Mouse (Mus musculus): ENCODE results near the gene Haus3. TPM values are rescaled to one million over a fixed set of nuclear protein-coding genes. Genes with fewer than 3 reads are reported as not detected.

Gene Haus3
- polyA plus RNA-seq, 1 experiment from 2014 or later = 12.3 TPM

GRCm38 (mm10) chr5:34202006-34202405, 32.7 kb upstream of the Haus3 start:
- Histone ChIP-seq H3K4me1 (ENCODE audit: control insufficient read depth, insufficient read depth, low read length) (no peaks in the 10 kb centered on the region), H3K9me3 (ENCODE audit: control insufficient read depth, low read length) (no peaks in the 10 kb centered on the region), H3K36me3 (ENCODE audit: control insufficient read depth, insufficient read depth, low read length) (no peaks in the 10 kb centered on the region), H3K27ac (ENCODE audit: low read depth, low read length) (no peak overlapping the region), H3K27me3 (ENCODE audit: control insufficient read depth, insufficient read depth, low read length) (no peaks in the 10 kb centered on the region), H3K4me2 (ENCODE audit: low read depth, low read length) (no peak overlapping the region), H3K4me3 (ENCODE audit: low read depth, low read length) (no peak overlapping the region), H3K9ac (replicated peaks; ENCODE audit: low read depth, low read length) (no peak overlapping the region)
- ATAC-seq (ENCODE audit: low read depth) = no peak
- 87% methylated on average over 4 of the region's 4 CpGs for WGBS

- H3K9me3 ChIP-seq (ENCODE audit: control insufficient read depth, low read length) = no peaks in the 10 kb centered on the region
- H3K27me3 ChIP-seq (ENCODE audit: control insufficient read depth, insufficient read depth, low read length) = no peaks in the 10 kb centered on the region
- H3K36me3 ChIP-seq (ENCODE audit: control insufficient read depth, insufficient read depth, low read length) = no peaks in the 10 kb centered on the region
- no peak overlapping the region for H3K4me3 ChIP-seq (ENCODE audit: low read depth, low read length)
- H3K9ac ChIP-seq (replicated peaks; ENCODE audit: low read depth, low read length) = no peak overlapping the region
- H3K27ac ChIP-seq (ENCODE audit: low read depth, low read length) = no peak overlapping the region
- no peak overlapping the region for H3K4me2 ChIP-seq (ENCODE audit: low read depth, low read length)
- no peaks in the 10 kb centered on the region for H3K4me1 ChIP-seq (ENCODE audit: control insufficient read depth, insufficient read depth, low read length)
- no peak for ATAC-seq (ENCODE audit: low read depth)
- WGBS = 67% methylated on average over 2 of the region's 2 CpGs
Observed at GRCm38 (mm10) chr5:34201396-34201795, 32.1 kb upstream of the Haus3 start.

DNA sequence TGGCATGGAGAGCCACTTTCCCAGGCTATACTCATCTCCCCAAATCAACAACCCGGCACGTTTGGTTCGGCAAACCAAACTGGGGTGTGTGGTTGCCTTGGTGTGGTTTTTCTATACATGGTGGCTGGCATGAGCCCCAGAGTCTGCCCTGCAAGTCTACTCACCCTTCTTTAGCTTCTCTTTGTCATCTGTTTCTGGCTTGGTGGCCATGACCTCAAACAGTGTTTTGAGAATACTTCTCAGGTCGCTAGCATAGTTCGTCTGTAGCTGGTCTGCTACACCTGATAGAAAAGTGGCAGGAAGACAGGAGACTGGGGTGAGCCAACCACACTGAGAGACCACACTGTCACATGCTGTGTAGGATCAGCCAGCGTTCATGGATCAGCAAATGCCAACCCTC, 29.3 kb upstream of the Haus3 start:
- Histone ChIP-seq H3K27ac (ENCODE audit: low read depth, low read length) (no peak overlapping the region), H3K27me3 (ENCODE audit: control insufficient read depth, insufficient read depth, low read length) (no peaks in the 10 kb centered on the region), H3K9me3 (ENCODE audit: control insufficient read depth, low read length) (no peaks in the 10 kb centered on the region), H3K36me3 (ENCODE audit: control insufficient read depth, insufficient read depth, low read length) (no peaks in the 10 kb centered on the region), H3K4me1 (ENCODE audit: control insufficient read depth, insufficient read depth, low read length) (no peaks in the 10 kb centered on the region), H3K4me2 (ENCODE audit: low read depth, low read length) (no peak overlapping the region), H3K9ac (replicated peaks; ENCODE audit: low read depth, low read length) (no peak overlapping the region), H3K4me3 (ENCODE audit: low read depth, low read length) (no peak overlapping the region)
- ATAC-seq (ENCODE audit: low read depth) = no peak
- 93% methylated on average over 6 of the region's 6 CpGs for WGBS

DNA sequence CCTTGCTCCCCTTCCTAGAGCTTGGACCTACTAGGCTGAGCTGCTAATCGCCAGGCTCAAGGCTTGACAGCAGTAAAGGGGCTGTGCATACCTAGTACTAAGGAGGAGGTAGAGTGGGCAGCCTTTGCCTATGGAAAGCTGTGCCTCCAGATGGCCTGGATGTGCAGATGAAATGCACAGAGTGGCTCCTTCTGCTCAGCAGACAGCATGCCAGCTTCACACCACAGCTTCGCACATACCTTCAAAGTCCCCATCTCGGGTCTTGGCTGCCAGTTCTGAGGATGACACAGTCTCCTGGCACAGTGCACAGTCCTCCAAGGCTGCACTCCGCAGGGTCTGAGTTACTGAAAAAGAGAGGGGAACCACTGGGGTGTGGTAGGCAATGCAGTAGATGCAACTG, 27.9 kb upstream of the Haus3 start:
- Histone ChIP-seq H3K4me2 (ENCODE audit: low read depth, low read length) (no peak overlapping the region), H3K4me1 (ENCODE audit: control insufficient read depth, insufficient read depth, low read length) (no peaks in the 10 kb centered on the region), H3K36me3 (ENCODE audit: control insufficient read depth, insufficient read depth, low read length) (no peaks in the 10 kb centered on the region), H3K27me3 (ENCODE audit: control insufficient read depth, insufficient read depth, low read length) (no peaks in the 10 kb centered on the region), H3K27ac (ENCODE audit: low read depth, low read length) (no peak overlapping the region), H3K9me3 (ENCODE audit: control insufficient read depth, low read length) (no peaks in the 10 kb centered on the region), H3K9ac (replicated peaks; ENCODE audit: low read depth, low read length) (no peak overlapping the region), H3K4me3 (ENCODE audit: low read depth, low read length) (no peak overlapping the region)
- no peak for ATAC-seq (ENCODE audit: low read depth)
- 77% methylated on average over 4 of the region's 4 CpGs for WGBS

GRCm38 (mm10) chr5:34196423-34196822, 27.1 kb upstream of the Haus3 start:
- no peaks in the 10 kb centered on the region for H3K4me1 ChIP-seq (ENCODE audit: control insufficient read depth, insufficient read depth, low read length)
- H3K4me2 ChIP-seq (ENCODE audit: low read depth, low read length) = no peak overlapping the region
- H3K36me3 ChIP-seq (ENCODE audit: control insufficient read depth, insufficient read depth, low read length) = no peaks in the 10 kb centered on the region
- ATAC-seq (ENCODE audit: low read depth) = no peak
- no peak overlapping the region for H3K4me3 ChIP-seq (ENCODE audit: low read depth, low read length)
- no peak overlapping the region for H3K27ac ChIP-seq (ENCODE audit: low read depth, low read length)
- H3K9me3 ChIP-seq (ENCODE audit: control insufficient read depth, low read length) = no peaks in the 10 kb centered on the region
- no peaks in the 10 kb centered on the region for H3K27me3 ChIP-seq (ENCODE audit: control insufficient read depth, insufficient read depth, low read length)
- 83% methylated on average over 7 of the region's 7 CpGs for WGBS
- no peak overlapping the region for H3K9ac ChIP-seq (replicated peaks; ENCODE audit: low read depth, low read length)

GRCm38 (mm10) chr5:34195786-34196185, 26.5 kb upstream of the Haus3 start:
- no peak overlapping the region for H3K4me2 ChIP-seq (ENCODE audit: low read depth, low read length)
- 93% methylated on average over 12 of the region's 12 CpGs for WGBS
- no peak overlapping the region for H3K27ac ChIP-seq (ENCODE audit: low read depth, low read length)
- no peaks in the 10 kb centered on the region for H3K27me3 ChIP-seq (ENCODE audit: control insufficient read depth, insufficient read depth, low read length)
- no peaks in the 10 kb centered on the region for H3K36me3 ChIP-seq (ENCODE audit: control insufficient read depth, insufficient read depth, low read length)
- H3K4me3 ChIP-seq (ENCODE audit: low read depth, low read length) = no peak overlapping the region
- no peak overlapping the region for H3K9ac ChIP-seq (replicated peaks; ENCODE audit: low read depth, low read length)
- no peak for ATAC-seq (ENCODE audit: low read depth)
- no peaks in the 10 kb centered on the region for H3K9me3 ChIP-seq (ENCODE audit: control insufficient read depth, low read length)
- H3K4me1 ChIP-seq (ENCODE audit: control insufficient read depth, insufficient read depth, low read length) = no peaks in the 10 kb centered on the region

GRCm38 (mm10) chr5:34194975-34195662, 25.8 kb upstream of the Haus3 start:
- ATAC-seq (ENCODE audit: low read depth) = no peak
- H3K4me1 ChIP-seq (ENCODE audit: control insufficient read depth, insufficient read depth, low read length) = no peaks in the 10 kb centered on the region
- H3K27ac ChIP-seq (ENCODE audit: low read depth, low read length) = no peak overlapping the region
- no peaks in the 10 kb centered on the region for H3K36me3 ChIP-seq (ENCODE audit: control insufficient read depth, insufficient read depth, low read length)
- no peak overlapping the region for H3K4me2 ChIP-seq (ENCODE audit: low read depth, low read length)
- no peaks in the 10 kb centered on the region for H3K9me3 ChIP-seq (ENCODE audit: control insufficient read depth, low read length)
- WGBS = 82% methylated on average over 6 of the region's 6 CpGs
- no peaks in the 10 kb centered on the region for H3K27me3 ChIP-seq (ENCODE audit: control insufficient read depth, insufficient read depth, low read length)
- H3K4me3 ChIP-seq (ENCODE audit: low read depth, low read length) = no peak overlapping the region
- no peak overlapping the region for H3K9ac ChIP-seq (replicated peaks; ENCODE audit: low read depth, low read length)

GRCm38 (mm10) chr5:34194426-34194825, 25.1 kb upstream of the Haus3 start:
- Histone ChIP-seq H3K4me1 (ENCODE audit: control insufficient read depth, insufficient read depth, low read length) (no peaks in the 10 kb centered on the region), H3K27ac (ENCODE audit: low read depth, low read length) (no peak overlapping the region), H3K36me3 (ENCODE audit: control insufficient read depth, insufficient read depth, low read length) (no peaks in the 10 kb centered on the region), H3K27me3 (ENCODE audit: control insufficient read depth, insufficient read depth, low read length) (no peaks in the 10 kb centered on the region), H3K9ac (replicated peaks; ENCODE audit: low read depth, low read length) (no peak overlapping the region), H3K9me3 (ENCODE audit: control insufficient read depth, low read length) (no peaks in the 10 kb centered on the region), H3K4me3 (ENCODE audit: low read depth, low read length) (no peak overlapping the region), H3K4me2 (ENCODE audit: low read depth, low read length) (no peak overlapping the region)
- ATAC-seq (ENCODE audit: low read depth) = no peak
- WGBS = 61% methylated on average over 1 of the region's 1 CpGs

DNA sequence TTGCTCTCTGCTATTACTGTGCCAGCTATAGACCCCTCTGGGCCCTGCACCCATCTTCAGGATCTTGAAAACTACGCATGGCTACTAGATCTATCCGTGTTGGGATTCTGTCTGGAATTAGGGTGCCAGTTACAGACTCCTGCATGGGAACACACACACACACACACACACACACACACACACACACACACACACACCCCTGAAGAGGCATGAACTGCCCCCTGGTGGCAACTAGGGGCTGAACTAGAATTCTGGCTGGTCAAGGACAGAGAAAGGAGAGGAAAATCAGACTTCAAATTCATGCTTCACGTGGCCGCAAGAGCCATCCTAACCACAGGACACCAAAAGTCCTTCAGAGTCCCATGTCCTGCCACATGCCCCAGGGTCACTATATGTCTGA, 22.5 kb upstream of the Haus3 start:
- no peak overlapping the region for H3K27ac ChIP-seq (ENCODE audit: low read depth, low read length)
- H3K4me1 ChIP-seq (ENCODE audit: control insufficient read depth, insufficient read depth, low read length) = peaks cover 4% of the 10 kb centered on the region; the same call in 1 of the 2 replicates
- H3K9me3 ChIP-seq (ENCODE audit: control insufficient read depth, low read length) = no peaks in the 10 kb centered on the region
- no peaks in the 10 kb centered on the region for H3K36me3 ChIP-seq (ENCODE audit: control insufficient read depth, insufficient read depth, low read length)
- H3K4me2 ChIP-seq (ENCODE audit: low read depth, low read length) = no peak overlapping the region
- H3K27me3 ChIP-seq (ENCODE audit: control insufficient read depth, insufficient read depth, low read length) = no peaks in the 10 kb centered on the region
- ATAC-seq (ENCODE audit: low read depth) = no peak
- H3K9ac ChIP-seq (replicated peaks; ENCODE audit: low read depth, low read length) = no peak overlapping the region
- WGBS = 78% methylated on average over 4 of the region's 4 CpGs
- H3K4me3 ChIP-seq (ENCODE audit: low read depth, low read length) = no peak overlapping the region
